Mouse (Mus musculus): ENCODE measurements at regions not wholly inside any gene's neighbourhood (a gene's known extent, or its start where the extent isn't known, plus 50 kb on each side); places are given as distances from the start of the nearest gene placed in this dataset.

DNA sequence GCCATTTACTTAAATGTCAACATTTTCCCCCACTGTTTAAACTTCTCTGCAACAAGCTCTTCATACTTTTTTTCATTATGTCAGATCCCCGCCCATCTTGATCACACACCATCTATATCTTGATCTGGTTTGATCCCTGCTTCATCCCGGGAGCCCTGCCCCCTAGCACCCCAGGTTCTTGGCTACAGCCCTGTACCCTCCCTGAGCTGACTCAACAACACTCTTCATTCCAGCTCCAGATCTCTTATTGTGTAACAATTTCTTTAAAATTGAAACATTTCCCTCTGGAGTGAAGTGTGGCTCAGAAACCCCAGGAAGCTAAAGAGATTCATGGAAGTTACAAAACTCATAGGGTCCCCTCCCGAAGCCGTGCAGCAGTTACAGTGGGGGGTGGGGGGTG, 126.2 kb upstream of the Mast4 start:
- Histone ChIP-seq H3K4me2 (replicated peaks; ENCODE audit: low read depth) (no peak overlapping the region), H3K4me3 (ENCODE audit: low read depth, low read length) (no peak overlapping the region), H3K9ac (ENCODE audit: low read length) (no peak overlapping the region), H3K36me3 (ENCODE audit: control insufficient read depth, insufficient read depth, low read length) (no peaks in the 10 kb centered on the region), H3K4me1 (replicated peaks; ENCODE audit: control insufficient read depth, insufficient read depth) (no peaks in the 10 kb centered on the region), H3K27me3 (ENCODE audit: control insufficient read depth, insufficient read depth, low read length) (no peaks in the 10 kb centered on the region), H3K9me3 (ENCODE audit: control insufficient read depth, low read length) (no peaks in the 10 kb centered on the region), H3K27ac (replicated peaks) (no peak overlapping the region)
- TF ChIP-seq EP300 (optimal IDR thresholded peaks at IDR 0.05) (no peak), CTCF (IDR thresholded peaks at IDR 0.05; ENCODE audit: low read depth) (no peak)
- WGBS = 59% methylated on average over 4 of the region's 4 CpGs
- DNase-seq (ENCODE audit: low spot score) = no peak
- ATAC-seq (ENCODE audit: low FRiP score, low TSS enrichment) = no peak

DNA sequence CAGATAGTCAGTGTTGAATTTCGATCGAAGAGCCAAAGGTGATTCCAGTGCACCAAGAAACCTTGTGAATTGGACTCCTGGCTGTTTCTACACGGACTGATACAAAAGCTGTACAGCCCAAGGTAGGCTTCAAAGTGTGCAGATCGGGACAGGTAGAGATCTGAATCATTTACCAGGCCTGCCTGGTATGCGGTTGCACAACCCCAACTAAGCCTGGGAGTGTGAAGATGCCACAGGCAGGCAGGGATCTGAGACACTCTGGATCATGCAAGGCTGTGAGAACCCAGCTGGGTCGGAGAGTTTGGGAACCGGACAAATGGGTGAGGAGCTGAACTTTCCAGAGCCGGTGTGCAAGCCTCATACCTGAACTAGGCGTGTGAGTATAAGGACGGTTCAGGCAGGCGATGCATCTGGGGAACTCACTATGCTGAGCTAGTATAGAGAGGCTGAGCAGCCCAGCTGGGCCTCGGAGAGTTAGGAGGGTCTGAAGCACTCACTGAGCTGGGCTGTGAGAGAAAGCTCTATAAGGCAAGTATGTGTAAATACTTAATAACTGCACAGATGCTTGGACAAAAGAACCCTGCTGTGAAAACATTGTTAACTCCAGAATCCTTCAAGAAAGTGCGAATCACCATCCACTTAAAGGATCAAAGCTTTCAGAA, 125.3 kb upstream of the Mast4 start:
- Histone ChIP-seq H3K9me3 (ENCODE audit: control insufficient read depth, low read length) (no peaks in the 10 kb centered on the region), H3K9ac (ENCODE audit: low read length) (no peak overlapping the region), H3K4me2 (replicated peaks; ENCODE audit: low read depth) (no peak overlapping the region), H3K4me1 (replicated peaks; ENCODE audit: control insufficient read depth, insufficient read depth) (no peaks in the 10 kb centered on the region), H3K4me3 (ENCODE audit: low read depth, low read length) (no peak overlapping the region), H3K27ac (replicated peaks) (no peak overlapping the region), H3K36me3 (ENCODE audit: control insufficient read depth, insufficient read depth, low read length) (no peaks in the 10 kb centered on the region), H3K27me3 (ENCODE audit: control insufficient read depth, insufficient read depth, low read length) (no peaks in the 10 kb centered on the region)
- 70% methylated on average over 13 of the region's 13 CpGs for WGBS
- no peak for ATAC-seq (ENCODE audit: low FRiP score, low TSS enrichment)
- no peak for DNase-seq (ENCODE audit: low spot score)
- TF ChIP-seq CTCF (IDR thresholded peaks at IDR 0.05; ENCODE audit: low read depth) (no peak), EP300 (optimal IDR thresholded peaks at IDR 0.05) (no peak)

DNA sequence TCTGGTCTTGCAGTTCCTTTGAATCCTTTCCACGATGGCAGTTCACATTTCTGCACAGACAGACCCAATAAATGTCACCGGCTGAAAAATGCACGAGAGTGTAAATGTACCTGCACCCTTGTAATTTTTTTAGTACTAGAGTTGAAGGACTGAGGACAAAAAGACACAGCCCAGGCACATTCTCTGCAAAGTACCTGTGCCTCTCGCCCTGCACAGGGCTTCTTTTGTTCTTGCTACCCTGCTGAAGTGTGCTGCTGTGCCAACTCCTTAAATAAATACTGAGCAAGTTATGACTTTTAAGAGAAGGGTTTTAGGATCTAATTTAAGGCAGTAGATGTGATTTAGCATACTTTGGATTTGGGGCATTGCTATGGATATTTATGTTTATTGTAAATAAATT, 118.5 kb upstream of the Mast4 start:
- no peak overlapping the region for H3K9ac ChIP-seq (ENCODE audit: low read length)
- H3K27ac ChIP-seq (replicated peaks) = no peak overlapping the region
- no peaks in the 10 kb centered on the region for H3K4me1 ChIP-seq (replicated peaks; ENCODE audit: control insufficient read depth, insufficient read depth)
- H3K4me3 ChIP-seq (ENCODE audit: low read depth, low read length) = no peak overlapping the region
- no peak overlapping the region for H3K4me2 ChIP-seq (replicated peaks; ENCODE audit: low read depth)
- DNase-seq (ENCODE audit: low spot score) = no peak
- no peaks in the 10 kb centered on the region for H3K27me3 ChIP-seq (ENCODE audit: control insufficient read depth, insufficient read depth, low read length)
- H3K36me3 ChIP-seq (ENCODE audit: control insufficient read depth, insufficient read depth, low read length) = no peaks in the 10 kb centered on the region
- no peak for TF ChIP-seq EP300 (optimal IDR thresholded peaks at IDR 0.05)
- no peak for TF ChIP-seq CTCF (IDR thresholded peaks at IDR 0.05; ENCODE audit: low read depth)
- WGBS = 44% methylated on average over 4 of the region's 4 CpGs
- ATAC-seq (ENCODE audit: low FRiP score, low TSS enrichment) = no peak
- H3K9me3 ChIP-seq (ENCODE audit: control insufficient read depth, low read length) = no peaks in the 10 kb centered on the region

DNA sequence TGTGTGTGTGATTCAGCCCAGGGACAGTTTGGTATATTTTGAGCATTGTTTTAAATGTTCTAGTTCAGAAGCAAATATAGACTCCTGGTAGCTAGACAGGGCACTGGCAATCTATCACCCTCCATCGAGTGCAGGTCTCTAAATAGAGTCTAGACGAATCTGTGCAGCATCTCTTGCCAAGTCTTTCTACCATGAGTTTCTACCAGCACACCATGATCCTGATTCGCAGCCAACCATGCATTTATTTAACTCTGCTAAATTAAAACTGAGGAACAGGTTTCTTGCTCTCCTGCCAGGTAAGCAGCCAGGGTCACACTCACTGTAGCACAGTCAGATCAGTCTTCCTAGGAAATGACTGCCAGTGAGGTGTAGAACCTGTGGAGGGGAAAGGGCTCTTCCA, 96.3 kb upstream of the Mast4 start:
- no peaks in the 10 kb centered on the region for H3K9me3 ChIP-seq (ENCODE audit: control insufficient read depth, low read length)
- no peak overlapping the region for H3K4me3 ChIP-seq (ENCODE audit: low read depth, low read length)
- no peak overlapping the region for H3K9ac ChIP-seq (ENCODE audit: low read length)
- H3K4me1 ChIP-seq (replicated peaks; ENCODE audit: control insufficient read depth, insufficient read depth) = no peaks in the 10 kb centered on the region
- H3K36me3 ChIP-seq (ENCODE audit: control insufficient read depth, insufficient read depth, low read length) = no peaks in the 10 kb centered on the region
- no peak overlapping the region for H3K27ac ChIP-seq (replicated peaks)
- 57% methylated on average over 3 of the region's 3 CpGs for WGBS
- TF ChIP-seq EP300 (optimal IDR thresholded peaks at IDR 0.05) = no peak
- TF ChIP-seq CTCF (IDR thresholded peaks at IDR 0.05; ENCODE audit: low read depth) = no peak
- ATAC-seq (ENCODE audit: low FRiP score, low TSS enrichment) = no peak
- H3K4me2 ChIP-seq (replicated peaks; ENCODE audit: low read depth) = no peak overlapping the region
- DNase-seq (ENCODE audit: low spot score) = no peak
- no peaks in the 10 kb centered on the region for H3K27me3 ChIP-seq (ENCODE audit: control insufficient read depth, insufficient read depth, low read length)

DNA sequence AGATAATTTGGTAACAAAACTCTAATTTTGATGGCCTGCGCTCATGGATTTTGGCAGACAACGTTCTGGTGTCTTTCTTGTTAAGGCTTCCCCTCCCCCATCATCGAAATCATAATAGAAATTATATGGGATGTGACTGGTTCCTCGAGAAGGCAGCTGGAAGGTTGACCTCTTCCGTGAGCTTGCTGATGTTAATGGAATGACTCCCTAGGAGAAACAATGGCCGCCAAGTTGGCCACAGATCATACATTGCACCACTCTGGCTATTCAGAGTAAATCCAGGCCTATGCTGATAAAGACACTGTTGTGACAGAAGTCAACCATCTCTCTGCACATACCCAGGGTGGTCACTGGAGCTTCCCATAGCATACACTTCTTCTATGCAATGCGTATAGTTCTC, 89.7 kb upstream of the Mast4 start:
- DNase-seq (ENCODE audit: low spot score) = no peak
- TF ChIP-seq EP300 (optimal IDR thresholded peaks at IDR 0.05) = no peak
- TF ChIP-seq CTCF (IDR thresholded peaks at IDR 0.05; ENCODE audit: low read depth) = no peak
- no peak overlapping the region for H3K4me2 ChIP-seq (replicated peaks; ENCODE audit: low read depth)
- no peaks in the 10 kb centered on the region for H3K36me3 ChIP-seq (ENCODE audit: control insufficient read depth, insufficient read depth, low read length)
- 82% methylated on average over 7 of the region's 7 CpGs for WGBS
- H3K4me3 ChIP-seq (ENCODE audit: low read depth, low read length) = no peak overlapping the region
- no peaks in the 10 kb centered on the region for H3K4me1 ChIP-seq (replicated peaks; ENCODE audit: control insufficient read depth, insufficient read depth)
- H3K9me3 ChIP-seq (ENCODE audit: control insufficient read depth, low read length) = no peaks in the 10 kb centered on the region
- no peak for ATAC-seq (ENCODE audit: low FRiP score, low TSS enrichment)
- H3K27me3 ChIP-seq (ENCODE audit: control insufficient read depth, insufficient read depth, low read length) = no peaks in the 10 kb centered on the region
- no peak overlapping the region for H3K9ac ChIP-seq (ENCODE audit: low read length)
- H3K27ac ChIP-seq (replicated peaks) = no peak overlapping the region

DNA sequence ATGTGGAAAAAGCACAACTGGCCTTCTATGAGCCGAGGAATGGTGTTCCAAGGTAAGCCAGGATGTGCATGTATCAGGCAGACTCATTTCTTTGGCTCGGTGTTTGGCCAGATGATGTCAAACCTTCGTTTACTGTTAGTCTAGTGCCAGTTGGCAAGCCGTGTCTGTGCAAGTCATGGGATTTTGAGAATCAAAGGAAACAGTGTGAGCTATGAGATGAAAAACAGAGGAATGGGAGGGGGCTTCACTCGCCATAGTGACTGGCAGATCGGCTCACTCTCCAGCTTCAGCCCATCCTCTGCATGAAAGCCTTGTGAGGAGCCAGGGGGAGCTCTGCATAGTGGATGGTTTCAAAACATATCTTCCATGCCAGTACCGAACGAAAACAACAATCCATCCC, 89.1 kb upstream of the Mast4 start:
- Histone ChIP-seq H3K4me1 (replicated peaks; ENCODE audit: control insufficient read depth, insufficient read depth) (no peaks in the 10 kb centered on the region), H3K36me3 (ENCODE audit: control insufficient read depth, insufficient read depth, low read length) (no peaks in the 10 kb centered on the region), H3K4me3 (ENCODE audit: low read depth, low read length) (no peak overlapping the region), H3K27ac (replicated peaks) (no peak overlapping the region), H3K4me2 (replicated peaks; ENCODE audit: low read depth) (no peak overlapping the region), H3K9ac (ENCODE audit: low read length) (no peak overlapping the region), H3K27me3 (ENCODE audit: control insufficient read depth, insufficient read depth, low read length) (no peaks in the 10 kb centered on the region), H3K9me3 (ENCODE audit: control insufficient read depth, low read length) (no peaks in the 10 kb centered on the region)
- 63% methylated on average over 8 of the region's 8 CpGs for WGBS
- TF ChIP-seq CTCF (IDR thresholded peaks at IDR 0.05; ENCODE audit: low read depth) (no peak), EP300 (optimal IDR thresholded peaks at IDR 0.05) (no peak)
- ATAC-seq (ENCODE audit: low FRiP score, low TSS enrichment) (no peak), DNase-seq (ENCODE audit: low spot score) (no peak)
